Mouse (Mus musculus) MEL (cell line): ENCODE results near the gene Pcsk4. TPM values are rescaled to one million over a fixed set of nuclear protein-coding genes. Genes with fewer than 3 reads are reported as not detected.

Experiments used
- DNase-seq: peaks from one replicate; pipeline ENCODE4 v3.0.0; 2011; ENCODE audit warnings: low read depth, low spot score
- H3K27ac ChIP-seq: 2 replicates; pipeline ENCODE4 v1.5.1; 2012; ENCODE audit warnings: low read depth, mild to moderate bottlenecking, control low read depth, low read length, moderate library complexity; ENCODE audit not compliant: control insufficient read depth
- H3K27me3 ChIP-seq, 2 experiments: fragments of 150-350 bp in 1 of 2; sonication (generic) in 1 of 2; 2 replicates each; pipeline ENCODE4 v1.6.1; 2012; ENCODE audit warnings: low read length in 2 of 2, mild to moderate bottlenecking in 2 of 2, improper control_type of control experiment in 1 of 2, moderate library complexity in 1 of 2; ENCODE audit not compliant: insufficient read depth in 2 of 2, control insufficient read depth in 1 of 2
- H3K36me3 ChIP-seq, 2 experiments: 2 replicates each; pipeline ENCODE4 v1.6.1; 2012 to 2014; ENCODE audit warnings: low read length in 2 of 2, improper control_type of control experiment in 1 of 2, inconsistent platforms in 1 of 2, mild to moderate bottlenecking in 1 of 2; ENCODE audit not compliant: insufficient read depth in 2 of 2, control insufficient read depth in 1 of 2
- H3K4me1 ChIP-seq, 2 experiments: fragments of 150-350 bp in 1 of 2; sonication (generic) in 1 of 2; 2 replicates each; pipeline ENCODE4 v1.6.1; 2012; ENCODE audit warnings: low read length in 2 of 2, improper control_type of control experiment in 1 of 2, mild to moderate bottlenecking in 1 of 2; ENCODE audit not compliant: insufficient read depth in 2 of 2, control insufficient read depth in 1 of 2
- H3K4me3 ChIP-seq, 2 experiments: fragments of 150-350 bp in 1 of 2; sonication (generic) in 1 of 2; 2 replicates each; pipeline ENCODE4 v1.5.1; 2012; ENCODE audit warnings: low read depth in 2 of 2, low read length in 2 of 2, mild to moderate bottlenecking in 2 of 2, moderate library complexity in 2 of 2, control low read depth in 1 of 2, improper control_type of control experiment in 1 of 2; ENCODE audit not compliant: control insufficient read depth in 1 of 2, insufficient read depth in 1 of 2
- H3K79me2 ChIP-seq: 2 replicates; pipeline ENCODE4 v1.6.1; 2012; ENCODE audit warnings: mild to moderate bottlenecking, low read length, moderate library complexity; ENCODE audit not compliant: control insufficient read depth, poor library complexity, insufficient read depth
- H3K9ac ChIP-seq: 2 replicates; pipeline ENCODE4 v1.6.1; 2012; ENCODE audit warnings: low read depth, mild to moderate bottlenecking, control low read depth, low read length, moderate library complexity; ENCODE audit not compliant: control insufficient read depth, poor library complexity, severe bottlenecking
- H3K9me3 ChIP-seq: fragments of 150-350 bp; sonication (generic); replicated peaks from 2 replicates; pipeline ENCODE4 v1.6.1; 2012; ENCODE audit warnings: mild to moderate bottlenecking, low read length, improper control_type of control experiment, moderate library complexity; ENCODE audit not compliant: insufficient read depth
- BHLHE40 ChIP-seq: IDR thresholded peaks from 2 replicates; pipeline ENCODE4 v1.6.1; 2012; ENCODE audit warnings: low read depth, mild to moderate bottlenecking, inconsistent platforms, low read length, improper control_type of control experiment, borderline replicate concordance
- CHD2 ChIP-seq: IDR thresholded peaks from 2 replicates; pipeline ENCODE4 v1.6.1; 2011; ENCODE audit warnings: low read length, improper control_type of control experiment
- CTCF ChIP-seq, 3 experiments: IDR thresholded peaks in 2 of 3; conservative IDR thresholded peaks in 1 of 3; 2 replicates each; pipeline ENCODE4 v1.5.1; 2011 to 2012; ENCODE audit warnings: low read length in 3 of 3, low read depth in 2 of 3, mild to moderate bottlenecking in 2 of 3, improper control_type of control experiment in 1 of 3, inconsistent platforms in 1 of 3, mixed read lengths in 1 of 3, moderate library complexity in 1 of 3; ENCODE audit not compliant: control insufficient read depth in 1 of 3, insufficient read depth in 1 of 3, poor library complexity in 1 of 3, severe bottlenecking in 1 of 3
- E2F4 ChIP-seq: IDR thresholded peaks from 2 replicates; pipeline ENCODE4 v1.6.1; 2011; ENCODE audit warnings: low read depth, low read length, improper control_type of control experiment, borderline replicate concordance
- EP300 ChIP-seq, 2 experiments: IDR thresholded peaks; 2 replicates each; pipeline ENCODE4 v1.6.1; 2011; ENCODE audit warnings: improper control_type of control experiment in 2 of 2, low read length in 2 of 2, low read depth in 1 of 2, mild to moderate bottlenecking in 1 of 2
- ETS1 ChIP-seq: IDR thresholded peaks from 2 replicates; pipeline ENCODE4 v1.6.1; 2012; ENCODE audit warnings: low read depth, mild to moderate bottlenecking, inconsistent platforms, low read length, improper control_type of control experiment, moderate library complexity
- GATA1 ChIP-seq: IDR thresholded peaks from 2 replicates; pipeline ENCODE4 v1.6.1; 2011; ENCODE audit warnings: low read depth, low read length, improper control_type of control experiment
- JUND ChIP-seq: IDR thresholded peaks from 2 replicates; pipeline ENCODE4 v1.6.1; 2011; ENCODE audit warnings: low read depth, mild to moderate bottlenecking, improper control_type of control experiment, low read length
- KAT2A ChIP-seq: conservative IDR thresholded peaks from 2 replicates; pipeline ENCODE4 v1.6.1; 2012; ENCODE audit warnings: low read depth, low read length, improper control_type of control experiment, inconsistent platforms
- MAZ ChIP-seq: IDR thresholded peaks from 2 replicates; pipeline ENCODE4 v1.6.1; 2012; ENCODE audit warnings: low read depth, mild to moderate bottlenecking, inconsistent platforms, low read length, improper control_type of control experiment
- MYB ChIP-seq: IDR thresholded peaks from 2 replicates; pipeline ENCODE4 v1.6.1; 2011; ENCODE audit warnings: mild to moderate bottlenecking, low read depth, low read length, improper control_type of control experiment
- MYC ChIP-seq: IDR thresholded peaks from 2 replicates; pipeline ENCODE4 v1.6.1; 2011; ENCODE audit warnings: low read depth, mild to moderate bottlenecking, low read length, improper control_type of control experiment, moderate library complexity
- NELFE ChIP-seq: IDR thresholded peaks from 2 replicates; pipeline ENCODE4 v1.6.1; 2011; ENCODE audit warnings: low read depth, low read length, improper control_type of control experiment
- POLR2AphosphoS2 ChIP-seq: IDR thresholded peaks from 2 replicates; pipeline ENCODE4 v1.6.1; 2011; ENCODE audit warnings: low read length, improper control_type of control experiment
- RAD21 ChIP-seq: IDR thresholded peaks from 2 replicates; pipeline ENCODE4 v1.6.1; 2011; ENCODE audit warnings: mild to moderate bottlenecking, low read depth, low read length, improper control_type of control experiment
- SMC3 ChIP-seq: IDR thresholded peaks from 2 replicates; pipeline ENCODE4 v1.6.1; 2011; ENCODE audit warnings: low read depth, low read length, improper control_type of control experiment
- TBP ChIP-seq: IDR thresholded peaks from 2 replicates; pipeline ENCODE4 v1.8.0; 2011; ENCODE audit warnings: low read depth, low read length, improper control_type of control experiment
- TCF12 ChIP-seq: IDR thresholded peaks from 2 replicates; pipeline ENCODE4 v1.6.1; 2014; ENCODE audit warnings: low read depth, mild to moderate bottlenecking, inconsistent platforms, low read length, improper control_type of control experiment, moderate library complexity
- UBTF ChIP-seq: IDR thresholded peaks from 2 replicates; pipeline ENCODE4 v1.6.1; 2012; ENCODE audit warnings: low read depth, mild to moderate bottlenecking, inconsistent platforms, low read length, improper control_type of control experiment, moderate library complexity, borderline replicate concordance; ENCODE audit not compliant: insufficient read depth
- ZC3H11A ChIP-seq: IDR thresholded peaks from 2 replicates; pipeline ENCODE4 v1.6.1; 2012; ENCODE audit warnings: low read depth, mild to moderate bottlenecking, inconsistent platforms, low read length, improper control_type of control experiment
- ZNF384 ChIP-seq: IDR thresholded peaks from 2 replicates; pipeline ENCODE4 v1.6.1; 2012; ENCODE audit warnings: low read depth, mild to moderate bottlenecking, inconsistent platforms, low read length, improper control_type of control experiment
- polyA plus RNA-seq, 2 experiments: library from polyadenylated mRNA; stranded (reverse) in 1 of 2; unstranded in 1 of 2; fragments of >175 nt in 1 of 2; fragments of >200 nt in 1 of 2; gene quantifications; 2 replicates each; pipeline versions ENCODE4 v1.2.1 to v1.2.4; 2012; ENCODE audit warnings: low replicate concordance in 2 of 2, low read depth in 1 of 2; ENCODE audit not compliant: insufficient read length in 2 of 2, insufficient read depth in 1 of 2, missing spikeins in 1 of 2
- total RNA-seq: library from RNA; depleted of rRNA; stranded (reverse); fragments of 300-350 nt; gene quantifications from 2 replicates; pipeline ENCODE4 v1.2.3, GENCODE M21; 2012

Pcsk4 gene
- total and polyA plus RNA-seq, 3 experiments = 6.5 to 23.1 TPM; not detected in 1

DNA sequence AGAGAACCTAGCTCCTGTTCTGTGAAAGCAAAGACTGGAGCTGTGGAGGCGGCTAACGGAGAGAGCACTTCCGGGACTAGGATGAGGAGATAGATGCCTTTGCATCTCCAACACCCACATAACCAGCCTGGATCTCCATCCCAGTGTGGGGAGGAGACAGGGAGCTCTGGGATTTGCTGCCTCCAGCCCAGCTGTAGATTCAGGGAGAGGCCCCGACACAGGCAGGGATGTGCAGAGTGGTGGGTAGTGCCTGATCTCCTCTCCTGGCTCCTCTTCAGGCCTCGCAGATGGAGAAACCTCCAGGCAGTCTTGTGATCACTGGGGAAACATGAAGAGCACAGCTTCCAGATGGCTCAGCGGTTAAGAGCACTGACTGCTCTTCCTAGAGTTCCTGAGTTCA is 43.4 kb upstream of the Pcsk4 start:
- Histone ChIP-seq H3K27me3 (no peaks in the 10 kb centered on the region), H3K79me2 (no peaks in the 10 kb centered on the region), H3K27ac (no peak overlapping the region), H3K4me3 (no peak overlapping the region), H3K9me3 (no peaks in the 10 kb centered on the region), H3K4me1 (peaks cover 0 to 7% of the 10 kb centered on the region in 2 experiments; a peak in 1 of 4 replicates), H3K36me3 (no peaks in the 10 kb centered on the region), H3K9ac (peak overlapping the region; percentile 30)
- no peak for TF ChIP-seq MYB
- no peak for TF ChIP-seq KAT2A
- TF ChIP-seq NELFE = no peak
- no peak for TF ChIP-seq TBP
- TF ChIP-seq EP300 (IDR thresholded peaks at IDR 0.05; ENCODE audit: low read depth in 1 of 2, low read length in 2 of 2) = no peak
- TF ChIP-seq CTCF (IDR thresholded peaks at IDR 0.05 in 2 of 3, conservative IDR thresholded peaks at IDR 0.05 in 1 of 3; ENCODE audit: control insufficient read depth in 1 of 3, insufficient read depth in 1 of 3, low read depth in 2 of 3, low read length in 3 of 3, poor library complexity in 1 of 3, severe bottlenecking in 1 of 3) = no peak
- TF ChIP-seq ETS1 = no peak
- no peak for TF ChIP-seq SMC3
- no peak for TF ChIP-seq BHLHE40
- TF ChIP-seq E2F4 = no peak
- no peak for TF ChIP-seq GATA1
- TF ChIP-seq UBTF = no peak
- TF ChIP-seq POLR2AphosphoS2 = no peak
- no peak for TF ChIP-seq ZNF384
- TF ChIP-seq TCF12 = no peak
- TF ChIP-seq MYC = no peak
- no peak for TF ChIP-seq RAD21
- TF ChIP-seq CHD2 = no peak
- no peak for TF ChIP-seq ZC3H11A
- TF ChIP-seq MAZ = no peak
- no peak for DNase-seq

DNA sequence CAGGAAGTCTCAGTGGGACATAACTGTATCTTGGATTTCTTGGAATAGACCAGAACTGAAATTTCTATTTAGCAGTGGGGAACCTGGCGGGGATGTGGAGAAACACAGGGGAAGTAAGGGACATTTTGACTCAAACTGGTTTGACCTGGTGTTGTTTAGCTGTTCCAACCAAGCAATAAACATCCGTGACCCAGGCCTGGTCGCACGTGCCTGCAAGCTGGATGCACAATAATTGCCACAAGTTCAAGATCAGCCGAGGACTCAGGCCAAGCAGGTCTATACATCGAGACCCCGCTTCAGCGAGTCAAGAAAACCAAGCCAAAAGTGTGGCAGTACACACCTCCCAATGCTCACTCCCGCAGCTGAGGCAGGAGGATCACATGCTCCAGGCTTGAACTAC is 42.7 kb upstream of the Pcsk4 start:
- no peaks in the 10 kb centered on the region for H3K79me2 ChIP-seq
- peak overlapping the region; percentile 8; the same call in 1 of the 2 replicates for H3K27ac ChIP-seq
- peak overlapping the region; percentile 56 to 73 for H3K4me3 ChIP-seq
- H3K9me3 ChIP-seq = no peaks in the 10 kb centered on the region
- no peaks in the 10 kb centered on the region for H3K27me3 ChIP-seq
- peaks cover 0 to 7% of the 10 kb centered on the region in 2 experiments; a peak in 1 of 4 replicates for H3K4me1 ChIP-seq
- H3K36me3 ChIP-seq = no peaks in the 10 kb centered on the region
- peak; percentile 39 for DNase-seq
- TF ChIP-seq BHLHE40 (peak; percentile 59; the same call in 1 of the 2 replicates), MYC (0 out of 2 replicates have a peak, but pooled peaks have one; percentile 63), JUND (no peak)
- TF ChIP-seq, all 39 proteins: peak for 2
- peak overlapping the region; percentile 30 for H3K9ac ChIP-seq
